8 mouse cellular contexts compared by ENCODE assay signal in the genomic region with DNA sequence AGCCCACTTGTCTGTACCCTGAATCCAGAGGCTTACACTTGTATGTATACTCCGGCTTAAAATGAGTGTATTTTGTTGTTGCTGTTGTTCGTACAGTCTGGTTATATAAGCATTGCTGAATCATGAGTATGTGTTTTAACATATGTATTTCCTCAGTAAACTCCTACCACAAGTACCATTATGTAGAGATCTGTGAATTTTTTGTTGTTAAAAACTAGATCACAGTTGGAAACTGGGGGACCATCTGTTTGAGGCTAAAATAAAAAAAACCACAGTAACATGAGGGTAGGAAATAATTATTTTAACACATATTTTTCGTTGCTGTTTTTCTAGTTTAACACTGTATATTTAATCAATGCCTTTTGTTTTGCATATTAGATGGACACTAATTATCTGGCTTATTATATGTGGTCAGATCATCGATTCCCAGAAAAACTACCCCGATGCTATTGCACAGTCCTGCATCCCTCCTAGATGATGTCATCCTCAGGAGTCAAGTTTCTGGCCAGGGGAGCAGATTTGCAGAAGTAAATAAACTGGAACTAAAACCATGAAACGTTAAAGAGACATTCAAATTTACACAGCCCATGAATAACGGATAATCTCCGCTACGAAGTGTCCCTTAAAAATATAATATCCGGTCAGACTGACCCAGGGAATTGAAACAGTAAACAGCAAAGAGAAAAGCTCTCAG. TPM values are rescaled to one million over a fixed set of nuclear protein-coding genes. Genes with fewer than 3 reads are reported as not detected.
DNase-seq lines count a peak whose midpoint lies in the region; ATAC-seq and TF ChIP-seq lines count a peak whose summit lies in the region.

No protein-coding gene starts in this region.

- no peaks in the 10 kb centered on the region for H3K36me3 ChIP-seq in heart, embryonic 15.5 days
- H3K36me3 ChIP-seq in embryonic facial prominence, embryonic 11.5 days (replicated peaks; ENCODE audit: control insufficient read depth, insufficient read depth, low read depth, low read length), result no peaks in the 10 kb centered on the region
- H3K36me3 ChIP-seq in limb, embryonic 10.5 days, result no peaks in the 10 kb centered on the region
- H3K36me3 ChIP-seq in myocyte (ENCODE audit: control insufficient read depth, insufficient read depth), result no peaks in the 10 kb centered on the region

- 47% methylated on average over 10 of the region's 10 CpGs for WGBS in heart, embryonic 15.5 days
- WGBS in embryonic facial prominence, embryonic 11.5 days, result 53% methylated on average over 10 of the region's 10 CpGs
- WGBS in limb, embryonic 10.5 days, result 69% methylated on average over 10 of the region's 10 CpGs

- peak overlapping the region; percentile 23; the same call in 1 of the 2 replicates for H3K9ac ChIP-seq in heart, embryonic 15.5 days
- H3K9ac ChIP-seq in embryonic facial prominence, embryonic 11.5 days (replicated peaks; ENCODE audit: low read length), result peak overlapping the region; percentile 10; the same call in 1 of the 2 replicates

- peak overlapping the region; percentile 38 for H3K4me2 ChIP-seq in heart, embryonic 15.5 days
- H3K4me2 ChIP-seq in embryonic facial prominence, embryonic 11.5 days (ENCODE audit: low read depth, low read length), result peak overlapping the region; percentile 38
- H3K4me2 ChIP-seq in myocyte (ENCODE audit: low read depth), result peak overlapping the region; percentile 37

- H3K9me3 ChIP-seq in heart, embryonic 15.5 days (replicated peaks), result no peaks in the 10 kb centered on the region
- H3K9me3 ChIP-seq in embryonic facial prominence, embryonic 11.5 days (replicated peaks; ENCODE audit: control insufficient read depth, low read length), result no peaks in the 10 kb centered on the region
- H3K9me3 ChIP-seq in limb, embryonic 10.5 days (replicated peaks), result no peaks in the 10 kb centered on the region

- no peaks in the 10 kb centered on the region for H3K79me2 ChIP-seq in myocyte (ENCODE audit: control insufficient read depth, insufficient read depth)

- no peak for ATAC-seq in heart, embryonic 15.5 days (replicated peaks; ENCODE audit: insufficient number of reproducible peaks, insufficient read depth, low FRiP score, low read depth)
- ATAC-seq in embryonic facial prominence, embryonic 11.5 days (replicated peaks; ENCODE audit: insufficient number of reproducible peaks, low FRiP score, low TSS enrichment, low read depth), result peak; percentile 64; the same call in 1 of the 2 replicates
- ATAC-seq in activated CD4-positive, CD25-positive, alpha-beta regulatory T cell, adult 4 months, result no peak

- DNase-seq in heart, adult 11 months, result no peak
- peak; percentile 45 for DNase-seq in embryonic facial prominence, embryonic 11.5 days (ENCODE audit: low spot score)
- DNase-seq in limb, embryonic 10.5 days (ENCODE audit: low spot score), result no peak
- DNase-seq in spleen, postnatal 14 days (ENCODE audit: low spot score in 2 of 2), result no peak
- no peak for DNase-seq in thymus, postnatal 0 days (ENCODE audit: low spot score)

- H3K4me3 ChIP-seq in heart, embryonic 15.5 days, result peak overlapping the region; percentile 30
- H3K4me3 ChIP-seq in embryonic facial prominence, embryonic 11.5 days (ENCODE audit: low read depth, low read length), result no peak overlapping the region
- peak overlapping the region; percentile 39 for H3K4me3 ChIP-seq in limb, embryonic 10.5 days
- H3K4me3 ChIP-seq in myocyte, result no peak overlapping the region

- H3ac ChIP-seq in myocyte (ENCODE audit: control insufficient read depth, insufficient read length), result no peak overlapping the region

- peak overlapping the region; percentile 72 for H3K27ac ChIP-seq in heart, embryonic 15.5 days
- H3K27ac ChIP-seq in embryonic facial prominence, embryonic 11.5 days (replicated peaks; ENCODE audit: low read depth, low read length), result peak overlapping the region; percentile 70
- H3K27ac ChIP-seq in limb, embryonic 10.5 days, result peak overlapping the region; percentile 83

- H3K27me3 ChIP-seq in heart, embryonic 15.5 days, result no peaks in the 10 kb centered on the region
- H3K27me3 ChIP-seq in embryonic facial prominence, embryonic 11.5 days (ENCODE audit: control insufficient read depth, insufficient read depth, low read length), result no peaks in the 10 kb centered on the region
- no peaks in the 10 kb centered on the region for H3K27me3 ChIP-seq in limb, embryonic 10.5 days (ENCODE audit: low read depth, poor library complexity, severe bottlenecking)
- H3K27me3 ChIP-seq in myocyte (ENCODE audit: control insufficient read depth, insufficient read depth, insufficient read length), result no peaks in the 10 kb centered on the region

- TF ChIP-seq POLR2A in myocyte (IDR thresholded peaks at IDR 0.05; ENCODE audit: insufficient read length, low read depth), result no peak

- peaks cover 23% of the 10 kb centered on the region for H3K4me1 ChIP-seq in heart, embryonic 15.5 days (replicated peaks)
- H3K4me1 ChIP-seq in embryonic facial prominence, embryonic 11.5 days (ENCODE audit: control insufficient read depth, insufficient read depth, low read length), result no peaks in the 10 kb centered on the region
- H3K4me1 ChIP-seq in limb, embryonic 10.5 days, result peaks cover 21% of the 10 kb centered on the region

TF ChIP-seq in myocyte, 11 proteins besides CTCF, POLR2A, EP300 and RAD21:
- TF ChIP-seq POLR2AphosphoS2 (IDR thresholded peaks at IDR 0.05; ENCODE audit: insufficient read length, low read depth) (no peak), MYOD1 (IDR thresholded peaks at IDR 0.05; ENCODE audit: control insufficient read depth in 1 of 3, insufficient read length in 2 of 3, low read depth in 2 of 3) (no peak), TCF12 (IDR thresholded peaks at IDR 0.05; ENCODE audit: insufficient read depth, poor library complexity, severe bottlenecking) (no peak), CEBPB (IDR thresholded peaks at IDR 0.05; ENCODE audit: insufficient read depth, poor library complexity, severe bottlenecking) (peak; percentile 57; the same call in 1 of the 2 replicates)

RNA-seq across cellular contexts. Expression of a gene that starts 18.2 kb away (rescaled TPM):
- polyA plus RNA-seq in heart, embryonic 15.5 days (2015; fragmentation: Nextera tagmentation; extraction: Ambion mirVana), result 5.1 TPM in 2 replicates
- polyA plus RNA-seq in embryonic facial prominence, embryonic 11.5 days (2014; fragmentation: Nextera tagmentation; extraction: Ambion mirVana), result 4.7 and 6.6 TPM in 2 replicates
- polyA plus RNA-seq in limb, embryonic 10.5 days (2016; fragmentation: Nextera tagmentation; extraction: Ambion mirVana), result 4.8 and 6.1 TPM in 2 replicates
- 0.72 TPM for polyA plus RNA-seq in myocyte (2012; fragmentation: generic; extraction: Trizol)
- polyA plus RNA-seq in thymus, postnatal 0 days (2015; fragmentation: Nextera tagmentation; extraction: Ambion mirVana), result 1.8 and 2.1 TPM in 2 replicates
- 1 to 10 TPM; 1.7 to 1.9 TPM for polyA plus RNA-seq in activated CD4-positive, CD25-positive, alpha-beta regulatory T cell, adult 4 months (2017; shearing (Covaris generic))

Comparison
In these comparisons a context has a peak if more than half of its experiments do, and no peak if none do; other contexts are left out.
1. H3K4me3 ChIP-seq: peak in heart, embryonic 15.5 days (single experiment) and limb, embryonic 10.5 days (single experiment); none in embryonic facial prominence, embryonic 11.5 days (single experiment) and myocyte (single experiment).
2. Peak in every context shown above with its lines, with median percentiles within 50 percentile points of each other: H3K27ac ChIP-seq and H3K4me2 ChIP-seq.